Mouse (Mus musculus) forebrain, embryonic 11.5 days (tissue): ENCODE data around the gene Brms1. TPM values are rescaled to one million over a fixed set of nuclear protein-coding genes. Genes with fewer than 3 reads are reported as not detected.

Experiments used
- ATAC-seq: fragments of 200-750 bp; cut with Nextera tagmentation; replicated peaks from 2 replicates; pipeline ENCODE4 v1.8.0; 2017; ENCODE audit warnings: moderate TSS enrichment; ENCODE audit not compliant: low FRiP score
- DNase-seq: peaks from one replicate; pipeline ENCODE4 v3.0.0-alpha.2; 2017; ENCODE audit warnings: low spot score
- H3K27ac ChIP-seq: fragments of 300-500 bp; sonication (generic); 2 replicates; pipeline ENCODE4 v1.5.1; 2014; ENCODE audit warnings: low read depth, low read length
- H3K27me3 ChIP-seq: fragments of 300-500 bp; sonication (generic); 2 replicates; pipeline ENCODE4 v1.6.1; 2014; ENCODE audit warnings: mild to moderate bottlenecking, low read length, mixed read lengths; ENCODE audit not compliant: control insufficient read depth, insufficient read depth
- H3K36me3 ChIP-seq: fragments of 300-500 bp; sonication (generic); 2 replicates; pipeline ENCODE4 v1.6.1; 2014; ENCODE audit warnings: mild to moderate bottlenecking, low read length, moderate library complexity, mixed read lengths; ENCODE audit not compliant: control insufficient read depth, insufficient read depth
- H3K4me1 ChIP-seq: fragments of 300-500 bp; sonication (generic); replicated peaks from 2 replicates; pipeline ENCODE4 v1.6.1; 2014; ENCODE audit warnings: low read length, mixed read lengths; ENCODE audit not compliant: control insufficient read depth, insufficient read depth
- H3K4me2 ChIP-seq: fragments of 300-500 bp; sonication (generic); 2 replicates; pipeline ENCODE4 v1.6.1; 2014; ENCODE audit warnings: low read depth, mild to moderate bottlenecking, low read length, moderate library complexity, mixed read lengths; ENCODE audit not compliant: severe bottlenecking
- H3K4me3 ChIP-seq: fragments of 300-500 bp; sonication (generic); 2 replicates; pipeline ENCODE4 v1.5.1; 2014; ENCODE audit warnings: low read depth, low read length
- H3K9ac ChIP-seq: fragments of 300-500 bp; sonication (generic); 2 replicates; pipeline ENCODE4 v1.6.1; 2014; ENCODE audit warnings: low read length
- H3K9me3 ChIP-seq: fragments of 300-500 bp; sonication (generic); 2 replicates; pipeline ENCODE4 v1.6.1; 2016; ENCODE audit warnings: low read length, mixed read lengths; ENCODE audit not compliant: control insufficient read depth
- WGBS: fragments of 180-500 bp; shearing (Covaris S2); extraction: QIAGEN DNeasy Blood & Tissue Kit; methylation state at CpG from one replicate; pipeline ENCODE4 v1.1.7; 2014; 5-methylcytosine and 5-hydroxymethylcytosine counted together
- polyA plus RNA-seq: library from polyadenylated mRNA; unstranded; fragments of >200 nt; fragmentation: Nextera tagmentation; extraction: Ambion mirVana; gene quantifications from 2 replicates; pipeline ENCODE4 v1.2.1, GENCODE M21; 2014

Gene Brms1
- polyA plus RNA-seq, 1 experiment from 2014 or later = 62.6 TPM

GRCm38 (mm10) chr19:5094746-5095417 lies 53.7 kb downstream of the Brms1 start:
- peak overlapping the region; percentile 46 for H3K4me2 ChIP-seq
- peak overlapping the region; percentile 6; the same call in 1 of the 2 replicates for H3K9ac ChIP-seq
- DNase-seq (no peak), ATAC-seq (peak; percentile 13)
- H3K36me3 ChIP-seq = no peaks in the 10 kb centered on the region
- H3K4me3 ChIP-seq = peak overlapping the region; percentile 18
- H3K9me3 ChIP-seq = no peaks in the 10 kb centered on the region
- 34% methylated on average over 11 of the region's 11 CpGs for WGBS
- no peaks in the 10 kb centered on the region for H3K27me3 ChIP-seq
- peak overlapping the region; percentile 15; the same call in 1 of the 2 replicates for H3K27ac ChIP-seq
- peaks cover 23% of the 10 kb centered on the region for H3K4me1 ChIP-seq

GRCm38 (mm10) chr19:5095887-5096474 lies 54.8 kb downstream of the Brms1 start:
- H3K4me2 ChIP-seq = peak overlapping the region; percentile 97
- H3K9me3 ChIP-seq = no peaks in the 10 kb centered on the region
- H3K27ac ChIP-seq = no peak overlapping the region
- H3K4me3 ChIP-seq = peak overlapping the region; percentile 57
- DNase-seq (no peak), ATAC-seq (no peak)
- peaks cover 23% of the 10 kb centered on the region for H3K4me1 ChIP-seq
- H3K36me3 ChIP-seq = peaks cover 9% of the 10 kb centered on the region; the same call in 1 of the 2 replicates
- H3K9ac ChIP-seq = peak overlapping the region; percentile 9; the same call in 1 of the 2 replicates
- H3K27me3 ChIP-seq = no peaks in the 10 kb centered on the region
- 15% methylated on average over 9 of the region's 9 CpGs for WGBS

- DNase-seq = no peak
- Histone ChIP-seq H3K27ac (peak overlapping the region; percentile 19; the same call in 1 of the 2 replicates), H3K4me1 (peaks cover 21% of the 10 kb centered on the region), H3K27me3 (no peaks in the 10 kb centered on the region), H3K36me3 (peaks cover 11% of the 10 kb centered on the region; the same call in 1 of the 2 replicates), H3K9me3 (no peaks in the 10 kb centered on the region), H3K4me2 (peak overlapping the region; percentile 97), H3K4me3 (peak overlapping the region; percentile 57), H3K9ac (peak overlapping the region; percentile 88)
- ATAC-seq = no peak; the same call in 1 of the 2 replicates
- WGBS = 3% methylated on average over 24 of the region's 31 CpGs
These were observed 56.6 kb downstream of the Brms1 start for GRCm38 (mm10) chr19:5097521-5098362.

- peak within 1 kb of the TSS; percentile 57 for H3K4me3 ChIP-seq
- peaks cover 14% of the 10 kb centered on the region; the same call in 1 of the 2 replicates for H3K36me3 ChIP-seq
- peaks cover 21% of the 10 kb centered on the region for H3K4me1 ChIP-seq
- H3K27ac ChIP-seq = peak within 1 kb of the TSS; percentile 19
- DNase-seq (peak; percentile 90), ATAC-seq (peak; percentile 71)
- no peaks in the 10 kb centered on the region for H3K9me3 ChIP-seq
- H3K9ac ChIP-seq = peak within 1 kb of the TSS; percentile 88
- 8% methylated on average over 14 of the region's 48 CpGs for WGBS
- H3K4me2 ChIP-seq = peak within 1 kb of the TSS; percentile 97
- no peaks in the 10 kb centered on the region for H3K27me3 ChIP-seq
These were observed 57.4 kb downstream of the Brms1 start, which contains the start of gene Cnih2 for GRCm38 (mm10) chr19:5098363-5099143. Cnih2 (minus strand) TSS chr19:5098521.

Other genes starting within 250 kb of the Brms1 start
- gene Rbm4, start 247.5 kb upstream of the Brms1 start, polyA plus RNA-seq = 100 and 110 TPM in 2 replicates
- 15.0 and 31.9 TPM in 2 replicates for gene Gm21992, start 229.7 kb upstream of the Brms1 start, polyA plus RNA-seq
- 139 and 144 TPM in 2 replicates for gene Rbm14, start 229.7 kb upstream of the Brms1 start, polyA plus RNA-seq
- gene Ccs, start 202.0 kb upstream of the Brms1 start, polyA plus RNA-seq = 36.4 and 37.9 TPM in 2 replicates
- 0.11 and 0.17 TPM in 2 replicates for gene Ccdc87, start 202.0 kb upstream of the Brms1 start, polyA plus RNA-seq
- gene Ctsf, start 186.2 kb upstream of the Brms1 start, polyA plus RNA-seq = 20.2 and 27.6 TPM in 2 replicates
- 1.8 and 2.2 TPM in 2 replicates for gene Actn3, start 163.4 kb upstream of the Brms1 start, polyA plus RNA-seq
- gene Zdhhc24, start 162.7 kb upstream of the Brms1 start, polyA plus RNA-seq = 12.3 and 15.7 TPM in 2 replicates
- gene Bbs1, start 134.7 kb upstream of the Brms1 start, polyA plus RNA-seq = 8.7 and 13.9 TPM in 2 replicates
- gene Dpp3, start 113.1 kb upstream of the Brms1 start, polyA plus RNA-seq = 152 and 172 TPM in 2 replicates
- gene Peli3, start 98.2 kb upstream of the Brms1 start, polyA plus RNA-seq = 2.1 and 2.5 TPM in 2 replicates
- gene Mrpl11, start 79.2 kb upstream of the Brms1 start, polyA plus RNA-seq = 136 and 145 TPM in 2 replicates
- gene Npas4, start 51.0 kb upstream of the Brms1 start, polyA plus RNA-seq = not detected in 2 replicates
- gene Slc29a2, start 17.5 kb upstream of the Brms1 start, polyA plus RNA-seq = 5.5 and 8.3 TPM in 2 replicates
- 35.2 and 40.4 TPM in 2 replicates for gene B4gat1, start 2.5 kb upstream of the Brms1 start, polyA plus RNA-seq
- gene AC124502.3, start 2.5 kb upstream of the Brms1 start, polyA plus RNA-seq = 4.0 and 4.2 TPM in 2 replicates
- gene Rin1, start 9.1 kb downstream of the Brms1 start, polyA plus RNA-seq = 2.0 TPM in 2 replicates
- 30.7 and 32.7 TPM in 2 replicates for gene Cd248, start 26.7 kb downstream of the Brms1 start, polyA plus RNA-seq
- gene Tmem151a, start 44.2 kb downstream of the Brms1 start, polyA plus RNA-seq = 1.2 and 1.8 TPM in 2 replicates
- gene Yif1a, start 47.2 kb downstream of the Brms1 start, polyA plus RNA-seq = 69.5 and 75.8 TPM in 2 replicates
- gene Cnih2, start 57.2 kb downstream of the Brms1 start, polyA plus RNA-seq = 93.2 and 112 TPM in 2 replicates
- 250 and 262 TPM in 2 replicates for gene Rab1b, start 65.7 kb downstream of the Brms1 start, polyA plus RNA-seq
- gene Klc2, start 77.2 kb downstream of the Brms1 start, polyA plus RNA-seq = 35.3 and 38.5 TPM in 2 replicates
- 32.2 and 33.2 TPM in 2 replicates for gene Pacs1, start 231.8 kb downstream of the Brms1 start, polyA plus RNA-seq